10 mouse cellular contexts compared by ENCODE assay signal in the genomic region with DNA sequence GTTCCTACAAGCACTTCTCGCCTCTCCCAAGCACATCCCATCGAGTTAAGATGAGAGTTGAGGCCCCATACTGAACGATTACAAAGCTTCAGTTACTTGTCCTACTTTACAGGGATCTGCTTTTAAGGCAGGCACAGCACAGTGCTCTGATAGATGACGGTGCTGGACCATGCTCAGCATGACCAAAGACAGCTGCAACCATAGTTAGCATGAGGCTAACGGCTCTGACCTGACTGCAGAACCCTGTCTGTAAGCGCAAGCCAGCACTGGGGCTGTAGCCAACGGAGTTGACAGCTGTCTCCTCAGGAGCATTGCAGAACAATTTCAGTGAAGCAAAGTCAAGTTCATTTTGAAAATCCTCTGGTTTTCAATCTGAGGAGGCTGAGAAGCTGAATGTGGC. TPM values are rescaled to one million over a fixed set of nuclear protein-coding genes. Genes with fewer than 3 reads are reported as not detected.
DNase-seq lines count a peak whose midpoint lies in the region; ATAC-seq and TF ChIP-seq lines count a peak whose summit lies in the region.
"Had no signal": no experiment of that assay in that cellular context is flagged by ENCODE, and none has a peak within 500 bp of the region (broad histone marks: within the 10 kb centered on the region; RNA-seq: fewer than 3 reads in every experiment).

No protein-coding gene starts in this region.

- H3K27ac ChIP-seq in heart, postnatal 0 days (ENCODE audit: low read depth): peak overlapping the region; percentile 68
- no peak overlapping the region for H3K27ac ChIP-seq in midbrain, postnatal 0 days (ENCODE audit: low read depth, low read length)
- no peak overlapping the region for H3K27ac ChIP-seq in liver, postnatal 0 days (ENCODE audit: low read depth)
- H3K27ac ChIP-seq: liver, embryonic 13.5 days had no signal

- peak; percentile 49 to 53 for DNase-seq in cerebellum, postnatal 14 days
- peak; percentile 38 to 50 for DNase-seq in lung, adult 18-20 months
- no peak for DNase-seq in lung, adult 2 months
- peak; percentile 44 for DNase-seq in heart, postnatal 0 days (ENCODE audit: low spot score)
- peak; percentile 71 for DNase-seq in midbrain, postnatal 0 days (ENCODE audit: low spot score)
- no peak for DNase-seq in left cerebral cortex, postnatal 10 days (ENCODE audit: extremely low spot score in 1 of 2, low spot score in 2 of 2)
- DNase-seq in liver, postnatal 0 days: no peak
- DNase-seq: liver, embryonic 13.5 days had no signal

- ATAC-seq in cerebellum, adult (ENCODE audit: insufficient number of reproducible peaks, low FRiP score, low TSS enrichment): no peak
- ATAC-seq in heart, postnatal 0 days (ENCODE audit: insufficient read depth, low read depth): peak; percentile 54; the same call in 1 of the 2 replicates
- peak; percentile 70 for ATAC-seq in midbrain, postnatal 0 days (ENCODE audit: low FRiP score)
- no peak for ATAC-seq in liver, postnatal 0 days
- ATAC-seq: activated CD4-positive, CD25-positive, alpha-beta regulatory T cell, adult 4 months had no signal

- TF ChIP-seq POLR2A in lung, adult 2 months (IDR thresholded peaks at IDR 0.05; ENCODE audit: borderline replicate concordance, extremely low read depth, low read depth, low read length): no peak

- H3K36me3 ChIP-seq in heart, postnatal 0 days (replicated peaks; ENCODE audit: control insufficient read depth, insufficient read depth, low read length): no peaks in the 10 kb centered on the region
- H3K36me3 ChIP-seq in midbrain, postnatal 0 days (ENCODE audit: insufficient read depth, low read length): no peaks in the 10 kb centered on the region
- no peaks in the 10 kb centered on the region for H3K36me3 ChIP-seq in liver, postnatal 0 days (replicated peaks; ENCODE audit: insufficient read depth, low read length)
- H3K36me3 ChIP-seq: liver, embryonic 13.5 days had no signal

- no peak for TF ChIP-seq CTCF in lung, adult 2 months (IDR thresholded peaks at IDR 0.05; ENCODE audit: insufficient read depth, low read length)
- TF ChIP-seq CTCF in heart, postnatal 0 days (IDR thresholded peaks at IDR 0.05; ENCODE audit: low read depth): no peak
- TF ChIP-seq CTCF in midbrain, postnatal 0 days (IDR thresholded peaks at IDR 0.05): no peak
- no peak for TF ChIP-seq CTCF in liver, postnatal 0 days (IDR thresholded peaks at IDR 0.05; ENCODE audit: low read depth)

- no peak for TF ChIP-seq EP300 in heart, postnatal 0 days (IDR thresholded peaks at IDR 0.05; ENCODE audit: low read depth)
- TF ChIP-seq EP300 in liver, postnatal 0 days (IDR thresholded peaks at IDR 0.05; ENCODE audit: low read depth): no peak

- H3K4me3 ChIP-seq in lung, adult 2 months (replicated peaks; ENCODE audit: extremely low read depth, low read depth, low read length): no peak overlapping the region
- no peak overlapping the region for H3K4me3 ChIP-seq in heart, postnatal 0 days (ENCODE audit: low read depth, low read length)
- H3K4me3 ChIP-seq in midbrain, postnatal 0 days (ENCODE audit: low read depth, low read length): no peak overlapping the region
- no peak overlapping the region for H3K4me3 ChIP-seq in liver, postnatal 0 days (ENCODE audit: low read depth, low read length)
- H3K4me3 ChIP-seq: liver, embryonic 13.5 days had no signal

- WGBS in lung, adult 2 months: 27% methylated on average over 7 of the region's 7 CpGs
- 24% methylated on average over 7 of the region's 7 CpGs for WGBS in heart, postnatal 0 days
- WGBS in midbrain, postnatal 0 days: 29% methylated on average over 7 of the region's 7 CpGs
- WGBS in liver, postnatal 0 days (ENCODE audit: insufficient replicate concordance): 56% methylated on average over 7 of the region's 7 CpGs

- intact Hi-C loops in left cerebral cortex, postnatal 10 days (cut with DNase I): no loop called here

- no peaks in the 10 kb centered on the region for H3K4me1 ChIP-seq in lung, adult 2 months (ENCODE audit: control insufficient read depth, insufficient read depth, low read length)
- peaks cover 26% of the 10 kb centered on the region; the same call in 1 of the 2 replicates for H3K4me1 ChIP-seq in heart, postnatal 0 days (ENCODE audit: control insufficient read depth, insufficient read depth)
- peaks cover 4% of the 10 kb centered on the region; the same call in 1 of the 2 replicates for H3K4me1 ChIP-seq in midbrain, postnatal 0 days (ENCODE audit: insufficient read depth, low read length)
- no peaks in the 10 kb centered on the region for H3K4me1 ChIP-seq in liver, postnatal 0 days (ENCODE audit: insufficient read depth)
- H3K4me1 ChIP-seq: liver, embryonic 13.5 days had no signal

- H3K9me3 ChIP-seq in heart, postnatal 0 days (replicated peaks; ENCODE audit: control insufficient read depth, low read length): no peaks in the 10 kb centered on the region
- no peaks in the 10 kb centered on the region for H3K9me3 ChIP-seq in midbrain, postnatal 0 days (ENCODE audit: low read length)
- no peaks in the 10 kb centered on the region for H3K9me3 ChIP-seq in liver, postnatal 0 days (ENCODE audit: low read length)
- H3K9me3 ChIP-seq: liver, embryonic 13.5 days had no signal

- H3K27me3 ChIP-seq in heart, postnatal 0 days (ENCODE audit: control insufficient read depth, insufficient read depth, low read length): no peaks in the 10 kb centered on the region
- no peaks in the 10 kb centered on the region for H3K27me3 ChIP-seq in midbrain, postnatal 0 days (ENCODE audit: insufficient read depth, low read length)
- no peaks in the 10 kb centered on the region for H3K27me3 ChIP-seq in liver, postnatal 0 days (ENCODE audit: insufficient read depth, low read length)
- H3K27me3 ChIP-seq: liver, embryonic 13.5 days had no signal

- no peak overlapping the region for H3K4me2 ChIP-seq in heart, postnatal 0 days (ENCODE audit: low read depth, low read length)
- no peak overlapping the region for H3K4me2 ChIP-seq in midbrain, postnatal 0 days (ENCODE audit: low read depth, low read length, poor library complexity, severe bottlenecking)
- H3K4me2 ChIP-seq in liver, postnatal 0 days (ENCODE audit: low read depth, low read length): no peak overlapping the region
- H3K4me2 ChIP-seq: liver, embryonic 13.5 days had no signal

- no peak overlapping the region for H3K9ac ChIP-seq in heart, postnatal 0 days (replicated peaks; ENCODE audit: low read depth, low read length)
- no peak overlapping the region for H3K9ac ChIP-seq in midbrain, postnatal 0 days (replicated peaks; ENCODE audit: low read length, poor library complexity, severe bottlenecking)
- H3K9ac ChIP-seq in liver, postnatal 0 days (replicated peaks): no peak overlapping the region
- H3K9ac ChIP-seq: liver, embryonic 13.5 days had no signal

RNA-seq across cellular contexts. Expression of a gene that starts 36.6 kb away (rescaled TPM):
- polyA plus RNA-seq in lung, adult 2 months (2012; rRNA removed): 6.6 and 12.1 TPM in 2 replicates
- 9.2 and 9.8 TPM in 2 replicates for total RNA-seq in heart, postnatal 0 days (2014; rRNA removed; ENCODE audit: low replicate concordance)
- 8.6 and 9.7 TPM in 2 replicates for polyA plus RNA-seq in heart, postnatal 0 days (2015; fragmentation: Nextera tagmentation; extraction: Ambion mirVana)
- total RNA-seq in midbrain, postnatal 0 days (2014; rRNA removed): 52.6 and 64.0 TPM in 2 replicates
- polyA plus RNA-seq in midbrain, postnatal 0 days (2015; fragmentation: Nextera tagmentation; extraction: Ambion mirVana): 21.6 and 23.7 TPM in 2 replicates
- total RNA-seq in left cerebral cortex, postnatal 10 days (2021): 100 to 1,000 TPM; 113 to 119 TPM
- polyA plus RNA-seq in liver, postnatal 0 days (2015; fragmentation: Nextera tagmentation; extraction: Ambion mirVana): 0.44 and 0.61 TPM in 2 replicates

Comparison
In these comparisons a context has a peak if more than half of its experiments do, and no peak if none do; other contexts are left out.
1. DNase-seq: peak in cerebellum, postnatal 14 days (2 of 2), lung, adult 18-20 months (2 of 2), heart, postnatal 0 days (single experiment) and midbrain, postnatal 0 days (single experiment); none in lung, adult 2 months (single experiment), left cerebral cortex, postnatal 10 days (0 of 2) and liver, postnatal 0 days (single experiment).
2. ATAC-seq: peak in heart, postnatal 0 days (single experiment) and midbrain, postnatal 0 days (single experiment); none in cerebellum, adult (single experiment) and liver, postnatal 0 days (single experiment).